Mouse (Mus musculus) myocyte (in vitro differentiated cells): ENCODE measurements around the gene Capns2.

Experiments
- CEBPB ChIP-seq: IDR thresholded peaks from 2 replicates; pipeline ENCODE4 v1.6.1; 2011; ENCODE audit warnings: mild to moderate bottlenecking, moderate library complexity; ENCODE audit not compliant: poor library complexity, insufficient read depth, severe bottlenecking
- E2F4 ChIP-seq: IDR thresholded peaks from one replicate; pipeline ENCODE4 v1.6.1; 2011; ENCODE audit warnings: mild to moderate bottlenecking, control low read depth, moderate library complexity; ENCODE audit not compliant: insufficient read depth
- MAX ChIP-seq: IDR thresholded peaks from one replicate; pipeline ENCODE4 v1.6.1; 2011; ENCODE audit warnings: low read depth, mild to moderate bottlenecking, control low read depth
- MYOD1 ChIP-seq, 3 experiments: IDR thresholded peaks; one replicate each; pipeline ENCODE4 v1.6.1; 2011; ENCODE audit warnings: control low read depth in 2 of 3, low read depth in 2 of 3, mild to moderate bottlenecking in 2 of 3, moderate library complexity in 1 of 3; ENCODE audit not compliant: insufficient read length in 2 of 3, control insufficient read depth in 1 of 3
- MYOG ChIP-seq, 3 experiments: IDR thresholded peaks; one replicate each; pipeline ENCODE4 v1.6.1; 2011; ENCODE audit warnings: control low read depth in 2 of 3, low read depth in 2 of 3, mild to moderate bottlenecking in 2 of 3; ENCODE audit not compliant: insufficient read length in 2 of 3, control insufficient read depth in 1 of 3, insufficient read depth in 1 of 3
- POLR2A ChIP-seq: IDR thresholded peaks from one replicate; pipeline ENCODE4 v1.6.1; 2011; ENCODE audit warnings: low read depth, mild to moderate bottlenecking, control low read depth, moderate library complexity; ENCODE audit not compliant: insufficient read length
- POLR2AphosphoS2 ChIP-seq: IDR thresholded peaks from one replicate; pipeline ENCODE4 v1.6.1; 2011; ENCODE audit warnings: low read depth, control low read depth; ENCODE audit not compliant: insufficient read length
- REST ChIP-seq: IDR thresholded peaks from one replicate; pipeline ENCODE4 v1.6.1; 2011; ENCODE audit warnings: mild to moderate bottlenecking, control low read depth, moderate library complexity; ENCODE audit not compliant: insufficient read depth, insufficient read length
- SRF ChIP-seq: IDR thresholded peaks from one replicate; pipeline ENCODE4 v1.6.1; 2011; ENCODE audit warnings: low read depth; ENCODE audit not compliant: control insufficient read depth, insufficient read length
- TCF12 ChIP-seq: IDR thresholded peaks from one replicate; pipeline ENCODE4 v1.6.1; 2011; ENCODE audit warnings: mild to moderate bottlenecking, control low read depth; ENCODE audit not compliant: poor library complexity, insufficient read depth, severe bottlenecking
- USF1 ChIP-seq: IDR thresholded peaks from one replicate; pipeline ENCODE4 v1.6.1; 2011; ENCODE audit warnings: low read depth, mild to moderate bottlenecking, control low read depth, moderate library complexity

DNA sequence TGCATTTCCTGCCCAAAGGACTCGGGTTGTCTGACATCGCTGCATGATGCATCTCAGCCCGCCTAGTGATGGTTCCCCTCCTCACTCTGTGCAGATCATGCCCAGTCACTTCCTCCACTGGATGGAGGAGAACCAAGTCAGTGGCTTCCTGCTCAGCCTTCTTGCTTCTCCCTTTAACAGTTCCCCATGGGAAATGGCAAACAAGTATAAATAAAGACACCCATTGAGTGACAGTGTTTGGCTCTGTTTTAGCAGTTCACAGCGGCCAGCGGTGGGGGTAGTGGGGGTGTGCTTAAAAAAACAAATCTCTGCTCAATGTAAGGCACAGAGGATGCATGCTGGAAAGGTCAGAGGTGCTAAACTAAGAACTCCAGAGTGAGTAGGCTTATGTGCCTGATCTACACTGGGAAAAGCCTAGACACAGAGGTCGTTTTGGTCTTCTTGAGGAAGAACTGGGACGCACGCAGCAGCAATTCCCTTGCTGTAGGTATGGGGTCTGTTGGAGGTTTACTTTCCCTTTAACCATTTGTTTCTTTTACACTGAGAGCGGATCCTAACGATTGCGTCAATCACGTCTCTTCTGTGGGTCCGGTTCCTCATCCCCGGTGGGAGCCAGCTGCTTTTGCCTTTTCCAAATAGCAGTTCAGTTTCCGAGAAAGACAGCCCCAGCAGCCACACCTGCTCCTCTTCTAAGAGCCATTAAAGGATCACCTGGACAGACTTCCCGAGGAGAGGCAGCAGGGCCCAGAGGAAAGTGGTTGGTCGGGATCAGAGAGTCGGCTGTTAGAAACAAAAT is 47.8 kb upstream of the Capns2 start:
- TF ChIP-seq CEBPB (no peak), MYOG (IDR thresholded peaks at IDR 0.05; ENCODE audit: control insufficient read depth in 1 of 3, insufficient read depth in 1 of 3, insufficient read length in 2 of 3, low read depth in 2 of 3) (no peak), MAX (no peak), MYOD1 (IDR thresholded peaks at IDR 0.05; ENCODE audit: control insufficient read depth in 1 of 3, insufficient read length in 2 of 3, low read depth in 2 of 3) (no peak), TCF12 (no peak), POLR2A (no peak), E2F4 (no peak), REST (no peak), POLR2AphosphoS2 (no peak), USF1 (no peak), SRF (no peak)
